Mouse (Mus musculus): Measurements from ENCODE around the gene Atcay. TPM values are rescaled to one million over a fixed set of nuclear protein-coding genes. Genes with fewer than 3 reads are reported as not detected.

Atcay gene
- polyA plus RNA-seq, 1 experiment from 2014 or later = 75.3 TPM

Small RNAs within 50 kb of the gene (microRNA-seq; reads per million reads assigned to microRNA genes)
- 10.8 reads per million, percentile 26 among the genes with 10 or more reads in this experiment for gene Mir3057

Other genes starting within 250 kb of the Atcay start
- 30.8 and 32.1 TPM in 2 replicates for gene Gng7, start 215.9 kb downstream of the Atcay start, polyA plus RNA-seq (2015; fragmentation: Nextera tagmentation; extraction: Ambion mirVana)
- 32.6 and 36.0 TPM in 2 replicates for gene Diras1, start 205.2 kb downstream of the Atcay start, polyA plus RNA-seq (2015; fragmentation: Nextera tagmentation; extraction: Ambion mirVana)
- gene Slc39a3, start 193.4 kb downstream of the Atcay start, polyA plus RNA-seq (2015; fragmentation: Nextera tagmentation; extraction: Ambion mirVana) = 46.3 TPM in 2 replicates
- gene Sgta, start 170.7 kb downstream of the Atcay start, polyA plus RNA-seq (2015; fragmentation: Nextera tagmentation; extraction: Ambion mirVana) = 316 and 320 TPM in 2 replicates
- 60.0 and 61.7 TPM in 2 replicates for gene Thop1, start 160.8 kb downstream of the Atcay start, polyA plus RNA-seq (2015; fragmentation: Nextera tagmentation; extraction: Ambion mirVana)
- gene Creb3l3, start 132.0 kb downstream of the Atcay start, polyA plus RNA-seq (2015; fragmentation: Nextera tagmentation; extraction: Ambion mirVana) = 0.13 and 0.25 TPM in 2 replicates
- gene Map2k2, start 124.9 kb downstream of the Atcay start, polyA plus RNA-seq (2015; fragmentation: Nextera tagmentation; extraction: Ambion mirVana) = 211 and 229 TPM in 2 replicates
- 12.1 and 15.1 TPM in 2 replicates for gene Zbtb7a, start 95.6 kb downstream of the Atcay start, polyA plus RNA-seq (2015; fragmentation: Nextera tagmentation; extraction: Ambion mirVana)
- gene Pias4, start 62.9 kb downstream of the Atcay start, polyA plus RNA-seq (2015; fragmentation: Nextera tagmentation; extraction: Ambion mirVana) = 54.9 and 57.8 TPM in 2 replicates
- 633 and 637 TPM in 2 replicates for gene Eef2, start 54.2 kb downstream of the Atcay start, polyA plus RNA-seq (2015; fragmentation: Nextera tagmentation; extraction: Ambion mirVana)
- 56.8 and 61.3 TPM in 2 replicates for gene Dapk3, start 47.8 kb downstream of the Atcay start, polyA plus RNA-seq (2015; fragmentation: Nextera tagmentation; extraction: Ambion mirVana)
- 0.14 and 0.19 TPM in 2 replicates for gene 4930442H23Rik, start 47.0 kb downstream of the Atcay start, polyA plus RNA-seq (2015; fragmentation: Nextera tagmentation; extraction: Ambion mirVana)
- 0.11 TPM in 1 of 2 replicates, not detected in the other for gene Nmrk2, start 28.8 kb downstream of the Atcay start, polyA plus RNA-seq (2015; fragmentation: Nextera tagmentation; extraction: Ambion mirVana)
- gene Zfr2, start 2.3 kb upstream of the Atcay start, polyA plus RNA-seq (2015; fragmentation: Nextera tagmentation; extraction: Ambion mirVana) = 19.5 and 21.2 TPM in 2 replicates
- gene Matk, start 22.1 kb upstream of the Atcay start, polyA plus RNA-seq (2015; fragmentation: Nextera tagmentation; extraction: Ambion mirVana) = 22.4 TPM in 2 replicates
- gene Mrpl54, start 36.1 kb upstream of the Atcay start, polyA plus RNA-seq (2015; fragmentation: Nextera tagmentation; extraction: Ambion mirVana) = 97.3 and 104 TPM in 2 replicates
- 33.5 and 37.5 TPM in 2 replicates for gene Apba3, start 36.1 kb upstream of the Atcay start, polyA plus RNA-seq (2015; fragmentation: Nextera tagmentation; extraction: Ambion mirVana)
- gene Tjp3, start 60.7 kb upstream of the Atcay start, polyA plus RNA-seq (2015; fragmentation: Nextera tagmentation; extraction: Ambion mirVana) = 8.5 and 9.0 TPM in 2 replicates
- 123 and 127 TPM in 2 replicates for gene Pip5k1c, start 62.1 kb upstream of the Atcay start, polyA plus RNA-seq (2015; fragmentation: Nextera tagmentation; extraction: Ambion mirVana)
- gene Cactin, start 90.3 kb upstream of the Atcay start, polyA plus RNA-seq (2015; fragmentation: Nextera tagmentation; extraction: Ambion mirVana) = 40.7 and 42.4 TPM in 2 replicates
- 3.1 and 4.3 TPM in 2 replicates for gene Tbxa2r, start 97.9 kb upstream of the Atcay start, polyA plus RNA-seq (2015; fragmentation: Nextera tagmentation; extraction: Ambion mirVana)
- gene Gipc3, start 112.4 kb upstream of the Atcay start, polyA plus RNA-seq (2015; fragmentation: Nextera tagmentation; extraction: Ambion mirVana) = not detected in 2 replicates
- gene Hmg20b, start 119.6 kb upstream of the Atcay start, polyA plus RNA-seq (2015; fragmentation: Nextera tagmentation; extraction: Ambion mirVana) = 41.4 and 43.3 TPM in 2 replicates
- gene Mfsd12, start 126.7 kb upstream of the Atcay start, polyA plus RNA-seq (2015; fragmentation: Nextera tagmentation; extraction: Ambion mirVana) = 11.2 and 11.9 TPM in 2 replicates
- 0.73 and 1.3 TPM in 2 replicates for gene 4930404N11Rik, start 135.0 kb upstream of the Atcay start, polyA plus RNA-seq (2015; fragmentation: Nextera tagmentation; extraction: Ambion mirVana)
- 133 and 135 TPM in 2 replicates for gene Fzr1, start 147.7 kb upstream of the Atcay start, polyA plus RNA-seq (2015; fragmentation: Nextera tagmentation; extraction: Ambion mirVana)
- gene Dohh, start 153.6 kb upstream of the Atcay start, polyA plus RNA-seq (2015; fragmentation: Nextera tagmentation; extraction: Ambion mirVana) = 88.2 and 89.0 TPM in 2 replicates
- 5.4 and 6.6 TPM in 2 replicates for gene Gm48551, start 153.6 kb upstream of the Atcay start, polyA plus RNA-seq (2015; fragmentation: Nextera tagmentation; extraction: Ambion mirVana)
- gene Gm48552, start 158.2 kb upstream of the Atcay start, polyA plus RNA-seq (2015; fragmentation: Nextera tagmentation; extraction: Ambion mirVana) = 2.9 and 3.1 TPM in 2 replicates
- gene Smim24, start 162.2 kb upstream of the Atcay start, polyA plus RNA-seq (2015; fragmentation: Nextera tagmentation; extraction: Ambion mirVana) = 1.2 and 1.8 TPM in 2 replicates
- 24.2 and 29.4 TPM in 2 replicates for gene Nfic, start 224.8 kb upstream of the Atcay start, polyA plus RNA-seq (2015; fragmentation: Nextera tagmentation; extraction: Ambion mirVana)